Mouse (Mus musculus) kidney, postnatal 0 days (tissue): ENCODE results near the gene Gm4756. TPM values are rescaled to one million over a fixed set of nuclear protein-coding genes. Genes with fewer than 3 reads are reported as not detected.

ENCODE experiments used
- ATAC-seq: fragments of 200-750 bp; cut with Nextera tagmentation; replicated peaks from 2 replicates; pipeline ENCODE4 v1.8.0; 2017; ENCODE audit warnings: low read depth, moderate number of reproducible peaks, moderate TSS enrichment, moderate library complexity; ENCODE audit not compliant: low FRiP score
- DNase-seq: peaks from one replicate; pipeline ENCODE4 v3.0.0-alpha.2; 2016; ENCODE audit warnings: low spot score
- H3K27ac ChIP-seq: fragments of 300-500 bp; sonication (generic); 2 replicates; pipeline ENCODE4 v1.5.1; 2014; ENCODE audit warnings: mild to moderate bottlenecking
- H3K27me3 ChIP-seq: fragments of 300-500 bp; sonication (generic); 2 replicates; pipeline ENCODE4 v1.6.1; 2014; ENCODE audit warnings: low read length, mixed read lengths; ENCODE audit not compliant: insufficient read depth
- H3K36me3 ChIP-seq: fragments of 300-500 bp; sonication (generic); 2 replicates; pipeline ENCODE4 v1.6.1; 2014; ENCODE audit warnings: low read length, mixed read lengths; ENCODE audit not compliant: insufficient read depth
- H3K4me1 ChIP-seq: fragments of 300-500 bp; sonication (generic); replicated peaks from 2 replicates; pipeline ENCODE4 v1.6.1; 2014; ENCODE audit warnings: antibody characterized with exemption, low read length, mixed read lengths; ENCODE audit not compliant: insufficient read depth
- H3K4me2 ChIP-seq: fragments of 300-500 bp; sonication (generic); 2 replicates; pipeline ENCODE4 v1.6.1; 2014; ENCODE audit warnings: mild to moderate bottlenecking, low read length, moderate library complexity, mixed read lengths
- H3K4me3 ChIP-seq: fragments of 300-500 bp; sonication (generic); replicated peaks from 2 replicates; pipeline ENCODE4 v1.5.1; 2014; ENCODE audit warnings: low read depth, low read length
- H3K9ac ChIP-seq: fragments of 300-500 bp; sonication (generic); 2 replicates; pipeline ENCODE4 v1.6.1; 2014; ENCODE audit warnings: low read depth, low read length
- H3K9me3 ChIP-seq: fragments of 300-500 bp; sonication (generic); replicated peaks from 2 replicates; pipeline ENCODE4 v1.6.1; 2016; ENCODE audit warnings: low read length, inconsistent platforms, mixed read lengths
- CTCF ChIP-seq: IDR thresholded peaks from 2 replicates; pipeline ENCODE4 v1.5.1; 2016; ENCODE audit warnings: antibody characterized with exemption, low read depth, mild to moderate bottlenecking, moderate library complexity
- WGBS: fragments of 180-500 bp; shearing (Covaris S2); extraction: QIAGEN DNeasy Blood & Tissue Kit; methylation state at CpG from one replicate; pipeline ENCODE4 v1.1.7; 2014; 5-methylcytosine and 5-hydroxymethylcytosine counted together
- polyA plus RNA-seq: library from polyadenylated mRNA; unstranded; fragments of >200 nt; fragmentation: Nextera tagmentation; extraction: Ambion mirVana; gene quantifications from 2 replicates; pipeline ENCODE4 v1.2.1, GENCODE M21; 2015

Gm4756 gene
- polyA plus RNA-seq, 1 experiment from 2014 or later = not detected

GRCm38 (mm10) chr12:72532303-72532702 is 117.2 kb downstream of the Gm4756 start:
- TF ChIP-seq CTCF = no peak
- Histone ChIP-seq H3K36me3 (no peaks in the 10 kb centered on the region), H3K27ac (no peak overlapping the region), H3K9ac (no peak overlapping the region), H3K4me3 (no peak overlapping the region), H3K9me3 (no peaks in the 10 kb centered on the region), H3K27me3 (no peaks in the 10 kb centered on the region), H3K4me2 (no peak overlapping the region), H3K4me1 (no peaks in the 10 kb centered on the region)
- no peak for ATAC-seq
- 73% methylated on average over 7 of the region's 7 CpGs for WGBS
- no peak for DNase-seq

Other genes with a start within 250 kb of the Gm4756 start
- gene Rtn1, start 240.6 kb downstream of the Gm4756 start, polyA plus RNA-seq = 4.8 and 6.6 TPM in 2 replicates
- 0.20 and 0.22 TPM in 2 replicates for gene Lrrc9, start 207.8 kb downstream of the Gm4756 start, polyA plus RNA-seq
- gene Pcnx4, start 113.3 kb downstream of the Gm4756 start, polyA plus RNA-seq = 5.8 and 6.6 TPM in 2 replicates
- gene Dhrs7, start 15.2 kb upstream of the Gm4756 start, polyA plus RNA-seq = 12.8 and 14.0 TPM in 2 replicates
- 52.6 and 53.5 TPM in 2 replicates for gene Ppm1a, start 107.8 kb upstream of the Gm4756 start, polyA plus RNA-seq